Mouse (Mus musculus) liver (tissue): ENCODE results near the gene Wrap73.

Experiments used
- DNase-seq: peaks from one replicate; pipeline ENCODE4 v3.0.0-alpha.2; 2020; ENCODE audit warnings: mixed read lengths

Gene Wrap73

GRCm38 (mm10) chr4:154142211-154143040 lies at the start of gene Wrap73:
Wrap73 (plus strand) TSS chr4:154142372.
- peak; percentile 91 for DNase-seq

GRCm38 (mm10) chr4:154093210-154093609 lies 49.0 kb upstream of the Wrap73 start:
- DNase-seq, result peak; percentile 64

- DNase-seq, result no peak
These were observed 46.1 kb upstream of the Wrap73 start for GRCm38 (mm10) chr4:154096111-154096510.

- DNase-seq, result no peak
These were observed 42.8 kb upstream of the Wrap73 start for GRCm38 (mm10) chr4:154099361-154099760.

- DNase-seq, result no peak
These were observed 38.8 kb upstream of the Wrap73 start for GRCm38 (mm10) chr4:154103386-154103785.

GRCm38 (mm10) chr4:154103912-154104311 lies 38.3 kb upstream of the Wrap73 start:
- DNase-seq, result no peak

- peak; percentile 82 for DNase-seq
These were observed 36.7 kb upstream of the Wrap73 start for GRCm38 (mm10) chr4:154105381-154106001.

- no peak for DNase-seq
These were observed 35.6 kb upstream of the Wrap73 start for GRCm38 (mm10) chr4:154106497-154107061.

- DNase-seq, result no peak
These were observed 32.8 kb upstream of the Wrap73 start for GRCm38 (mm10) chr4:154109216-154109849.

GRCm38 (mm10) chr4:154109850-154110243 lies 32.3 kb upstream of the Wrap73 start:
- DNase-seq, result no peak

- DNase-seq, result no peak
These were observed 25.8 kb upstream of the Wrap73 start for GRCm38 (mm10) chr4:154116421-154116820.

- peak; percentile 70 for DNase-seq
These were observed 23.4 kb upstream of the Wrap73 start for GRCm38 (mm10) chr4:154118782-154119181.

- no peak for DNase-seq
These were observed 23.0 kb upstream of the Wrap73 start for GRCm38 (mm10) chr4:154119208-154119607.

GRCm38 (mm10) chr4:154121800-154122199 lies 20.4 kb upstream of the Wrap73 start:
- DNase-seq, result peak; percentile 73

GRCm38 (mm10) chr4:154122374-154122773 lies 19.8 kb upstream of the Wrap73 start:
- DNase-seq, result peak; percentile 20

- DNase-seq, result no peak
These were observed 18.6 kb upstream of the Wrap73 start for GRCm38 (mm10) chr4:154123553-154123952.

- DNase-seq, result no peak
These were observed 17.0 kb upstream of the Wrap73 start for GRCm38 (mm10) chr4:154125202-154125601.

GRCm38 (mm10) chr4:154127273-154127672 lies 14.9 kb upstream of the Wrap73 start:
- no peak for DNase-seq

- no peak for DNase-seq
These were observed 12.2 kb upstream of the Wrap73 start for GRCm38 (mm10) chr4:154129950-154130349.

- no peak for DNase-seq
These were observed 10.3 kb upstream of the Wrap73 start for GRCm38 (mm10) chr4:154131894-154132293.

GRCm38 (mm10) chr4:154134803-154135202 lies 7.4 kb upstream of the Wrap73 start:
- DNase-seq, result no peak

- no peak for DNase-seq
These were observed 5.0 kb upstream of the Wrap73 start for GRCm38 (mm10) chr4:154137139-154137538.

- no peak for DNase-seq
These were observed 2.4 kb upstream of the Wrap73 start for GRCm38 (mm10) chr4:154139671-154140181.

- no peak for DNase-seq
These were observed 2.2 kb upstream of the Wrap73 start, which contains the start of gene Trp73 for GRCm38 (mm10) chr4:154140182-154140212. Trp73 (minus strand) TSS chr4:154140208.
